Mouse (Mus musculus): Measurements from ENCODE around the gene Glud1. TPM values are rescaled to one million over a fixed set of nuclear protein-coding genes. Genes with fewer than 3 reads are reported as not detected.

Glud1 gene
- total RNA-seq, 1 experiment = 211 TPM

DNA sequence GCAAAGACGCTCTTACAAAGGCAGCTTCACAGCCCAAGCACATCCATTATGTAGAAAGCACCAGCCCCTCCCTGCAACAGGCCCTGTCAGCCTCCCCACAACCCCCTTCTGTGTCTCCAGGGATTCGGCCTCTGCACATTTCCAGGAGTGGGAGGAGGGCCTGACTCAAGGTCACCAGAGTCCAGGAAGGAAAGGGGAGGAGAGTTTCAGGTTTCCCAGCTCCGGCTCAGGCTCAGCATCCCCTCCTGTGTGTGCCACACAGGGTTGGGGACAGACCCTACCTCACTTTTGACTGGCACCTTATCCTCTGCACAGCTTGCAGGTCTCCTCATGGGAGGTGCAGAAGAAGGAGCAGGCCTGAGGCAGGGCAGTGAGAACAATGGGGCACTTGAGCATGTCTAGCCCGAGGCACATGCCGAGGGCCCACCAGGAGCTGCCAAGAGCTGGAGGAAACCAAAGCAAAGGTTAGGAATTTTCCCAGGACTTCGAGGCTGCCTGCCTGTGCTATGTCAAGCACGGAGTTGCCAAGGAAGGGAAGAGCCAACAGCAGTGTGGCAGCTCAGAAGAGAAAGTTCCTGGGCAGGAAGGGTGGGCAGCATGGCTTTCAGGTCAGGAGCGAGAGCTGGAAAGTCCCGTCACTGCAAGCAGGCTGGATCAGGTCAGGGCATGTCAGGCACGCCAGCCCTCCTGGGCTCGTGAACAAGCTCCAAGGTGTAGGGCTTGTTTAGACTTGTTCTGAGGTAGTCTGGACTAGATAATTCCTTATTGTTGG lies 68.2 kb downstream of the Glud1 start:
- H3K4me1 ChIP-seq (ENCODE audit: control insufficient read depth in 2 of 2, insufficient read depth in 2 of 2, low read length in 2 of 2, poor library complexity in 1 of 2) = peaks cover 12 to 47% of the 10 kb centered on the region in 2 experiments
- peak; percentile 69 for DNase-seq (ENCODE audit: low read depth, low spot score)

DNA sequence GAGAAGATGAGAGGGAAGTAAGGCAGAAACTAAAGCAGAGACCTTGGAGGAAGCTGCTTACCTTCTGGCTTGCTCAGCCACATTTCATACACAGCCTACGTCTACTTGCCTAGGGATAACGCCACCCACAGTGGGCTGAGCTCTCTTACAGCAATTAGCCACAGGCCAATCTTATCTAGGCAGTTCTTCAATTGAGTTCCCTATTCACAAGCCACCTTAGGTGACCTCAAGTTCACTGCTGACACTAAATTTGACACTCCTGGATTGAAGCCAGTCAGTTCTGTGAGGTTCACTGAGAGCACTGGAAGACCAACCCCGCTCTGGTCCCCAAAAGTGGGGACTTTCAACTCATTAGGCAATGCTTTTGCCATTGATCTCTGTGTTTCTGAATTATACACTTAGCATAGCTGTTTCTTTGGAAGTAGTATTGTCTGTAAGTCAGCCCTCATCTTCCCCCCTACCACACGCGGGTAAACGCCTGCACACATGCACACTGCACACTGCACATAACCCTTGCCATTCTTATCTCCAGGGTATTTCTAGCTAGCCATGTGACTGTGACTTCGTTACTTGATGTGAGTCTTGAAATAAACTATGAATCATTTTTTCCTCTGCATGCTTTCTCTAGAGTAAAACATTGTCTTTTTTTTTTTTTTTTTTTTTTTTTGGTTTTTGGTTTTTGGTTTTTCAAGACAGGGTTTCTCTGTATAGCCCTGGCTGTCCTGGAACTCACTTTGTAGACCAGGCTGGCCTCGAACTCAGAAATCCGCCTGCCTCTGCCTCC lies 72.6 kb downstream of the Glud1 start:
- Histone ChIP-seq H3K4me1 (ENCODE audit: control insufficient read depth in 2 of 2, insufficient read depth in 2 of 2, low read length in 2 of 2, poor library complexity in 1 of 2) (peaks cover 2 to 13% of the 10 kb centered on the region in 2 experiments; a peak in 3 of 4 replicates), H3K4me3 (ENCODE audit: insufficient read depth in 1 of 2, low read depth in 1 of 2, low read length in 2 of 2, poor library complexity in 1 of 2, severe bottlenecking in 1 of 2) (no peak overlapping the region), H3K9ac (ENCODE audit: insufficient read depth, low read depth, low read length, poor library complexity, severe bottlenecking) (no peak overlapping the region), H3K36me3 (ENCODE audit: control insufficient read depth, insufficient read depth, low read length, poor library complexity, severe bottlenecking) (no peaks in the 10 kb centered on the region), H3K27ac (ENCODE audit: insufficient read depth, low read depth, low read length, poor library complexity, severe bottlenecking) (no peak overlapping the region), H3K9me3 (ENCODE audit: control insufficient read depth, insufficient read depth, low read depth, low read length) (no peaks in the 10 kb centered on the region)
- in situ Hi-C loops (cut with MboI; ENCODE audit: low sequenced_read_pairs in 2 of 2, unreplicated experiment in 2 of 2) = no loop called here
- TF ChIP-seq CHD2 (IDR thresholded peaks at IDR 0.05; ENCODE audit: low read depth, low read length) (no peak), HCFC1 (IDR thresholded peaks at IDR 0.05; ENCODE audit: borderline replicate concordance, insufficient read depth, low read length) (no peak), ZNF384 (IDR thresholded peaks at IDR 0.05; ENCODE audit: low read depth, low read length) (no peak), MAFK (IDR thresholded peaks at IDR 0.05; ENCODE audit: insufficient read depth, low read depth, low read length) (no peak), ZC3H11A (IDR thresholded peaks at IDR 0.05; ENCODE audit: borderline replicate concordance, low read depth, low read length) (no peak)
- DNase-seq (ENCODE audit: low read depth, low spot score) = no peak

More for the DNA sequence above, 68.2 kb downstream of the Glud1 start:
- peak overlapping the region; percentile 68 for H3K27ac ChIP-seq (ENCODE audit: insufficient read depth, low read depth, low read length, poor library complexity, severe bottlenecking)
- no peaks in the 10 kb centered on the region for H3K36me3 ChIP-seq (ENCODE audit: control insufficient read depth, insufficient read depth, low read length, poor library complexity, severe bottlenecking)
- H3K9me3 ChIP-seq (ENCODE audit: control insufficient read depth, insufficient read depth, low read depth, low read length) = no peaks in the 10 kb centered on the region
- in situ Hi-C loops (cut with MboI; ENCODE audit: low sequenced_read_pairs in 2 of 2, unreplicated experiment in 2 of 2) = no loop called here
- peak overlapping the region; percentile 38 for H3K9ac ChIP-seq (ENCODE audit: insufficient read depth, low read depth, low read length, poor library complexity, severe bottlenecking)
- H3K4me3 ChIP-seq (ENCODE audit: insufficient read depth in 1 of 2, low read depth in 1 of 2, low read length in 2 of 2, poor library complexity in 1 of 2, severe bottlenecking in 1 of 2) = peak overlapping the region; percentile 34 to 51
- TF ChIP-seq CHD2 (IDR thresholded peaks at IDR 0.05; ENCODE audit: low read depth, low read length) (no peak), ZC3H11A (IDR thresholded peaks at IDR 0.05; ENCODE audit: borderline replicate concordance, low read depth, low read length) (no peak), ZNF384 (IDR thresholded peaks at IDR 0.05; ENCODE audit: low read depth, low read length) (no peak), MAFK (IDR thresholded peaks at IDR 0.05; ENCODE audit: insufficient read depth, low read depth, low read length) (no peak), HCFC1 (IDR thresholded peaks at IDR 0.05; ENCODE audit: borderline replicate concordance, insufficient read depth, low read length) (no peak)

DNA sequence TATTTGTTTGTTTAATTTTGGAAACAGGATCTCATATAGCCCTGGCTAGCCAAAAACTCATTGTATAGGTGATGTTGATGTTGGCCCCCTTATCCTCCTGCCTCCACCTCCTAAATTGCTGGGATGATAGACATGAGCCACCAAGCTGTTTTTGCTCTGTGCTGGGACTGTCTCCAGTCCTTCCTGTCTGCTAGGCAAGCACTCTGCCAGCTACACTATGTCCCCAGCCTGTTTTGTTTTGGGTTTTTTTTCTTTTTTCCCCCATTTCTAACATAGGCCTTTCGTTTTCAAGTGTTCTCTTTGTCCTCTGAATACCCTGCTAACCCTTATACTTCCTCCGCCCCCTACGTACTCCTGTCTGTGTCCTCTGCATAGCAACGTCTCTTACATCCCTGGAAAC lies 82.8 kb downstream of the Glud1 start:
- no peak overlapping the region for H3K9ac ChIP-seq (ENCODE audit: insufficient read depth, low read depth, low read length, poor library complexity, severe bottlenecking)
- H3K27ac ChIP-seq (ENCODE audit: insufficient read depth, low read depth, low read length, poor library complexity, severe bottlenecking) = no peak overlapping the region
- DNase-seq (ENCODE audit: low read depth, low spot score) = no peak
- peaks cover 4% of the 10 kb centered on the region; the same call in 1 of the 2 replicates for H3K36me3 ChIP-seq (ENCODE audit: control insufficient read depth, insufficient read depth, low read length, poor library complexity, severe bottlenecking)
- TF ChIP-seq CHD2 (IDR thresholded peaks at IDR 0.05; ENCODE audit: low read depth, low read length) = no peak
- no peak for TF ChIP-seq ZNF384 (IDR thresholded peaks at IDR 0.05; ENCODE audit: low read depth, low read length)
- H3K9me3 ChIP-seq (ENCODE audit: control insufficient read depth, insufficient read depth, low read depth, low read length) = no peaks in the 10 kb centered on the region
- H3K4me1 ChIP-seq (ENCODE audit: control insufficient read depth in 2 of 2, insufficient read depth in 2 of 2, low read length in 2 of 2, poor library complexity in 1 of 2) = no peaks in the 10 kb centered on the region
- in situ Hi-C loops (cut with MboI; ENCODE audit: low sequenced_read_pairs in 2 of 2, unreplicated experiment in 2 of 2) = loop anchor here in 1 of 2 experiments (10.0 kb wide), 1 partner anchor 308 kb away; the partner anchor contains the start of gene Anxa8
- H3K4me3 ChIP-seq (ENCODE audit: insufficient read depth in 1 of 2, low read depth in 1 of 2, low read length in 2 of 2, poor library complexity in 1 of 2, severe bottlenecking in 1 of 2) = no peak overlapping the region

Other genes starting within 250 kb of the Glud1 start
- gene Anxa8, start 224.7 kb upstream of the Glud1 start, total RNA-seq (2012; rRNA removed) = 3.6 and 5.2 TPM in 2 replicates
- not detected in 2 replicates for gene A630023A22Rik, start 208.0 kb upstream of the Glud1 start, total RNA-seq (2012; rRNA removed)
- gene Npy4r, start 158.2 kb upstream of the Glud1 start, total RNA-seq (2012; rRNA removed) = 0.45 and 0.85 TPM in 2 replicates
- gene Gprin2, start 109.1 kb upstream of the Glud1 start, total RNA-seq (2012; rRNA removed) = 0.58 and 1.6 TPM in 2 replicates
- gene Syt15, start 91.1 kb upstream of the Glud1 start, total RNA-seq (2012; rRNA removed) = 0.26 TPM in 1 of 2 replicates, not detected in the other
- gene Shld2, start 234 bp upstream of the Glud1 start, total RNA-seq (2012; rRNA removed) = 10.8 and 14.8 TPM in 2 replicates
- gene Fam25c, start 44.7 kb downstream of the Glud1 start, total RNA-seq (2012; rRNA removed) = 97.8 and 145 TPM in 2 replicates
- gene Sncg, start 64.1 kb downstream of the Glud1 start, total RNA-seq (2012; rRNA removed) = 2.4 and 3.9 TPM in 2 replicates
- 17.4 and 41.2 TPM in 2 replicates for gene Mmrn2, start 64.7 kb downstream of the Glud1 start, total RNA-seq (2012; rRNA removed)
- 38.9 and 49.5 TPM in 2 replicates for gene Bmpr1a, start 192.6 kb downstream of the Glud1 start, total RNA-seq (2012; rRNA removed)
- not detected in 2 replicates for gene 9230112D13Rik, start 212.1 kb downstream of the Glud1 start, total RNA-seq (2012; rRNA removed)